Mouse (Mus musculus): ENCODE measurements around the gene Kmt2e. TPM values are rescaled to one million over a fixed set of nuclear protein-coding genes. Genes with fewer than 3 reads are reported as not detected.
"Not testable (repeated sequence)": the region's sequence is repeated elsewhere in the genome, so short reads cannot be mapped to it uniquely, and the experiment has no call there.

Kmt2e gene
- polyA plus RNA-seq, 1 experiment from 2014 or later = 206 TPM

- Histone ChIP-seq H3K27ac (replicated peaks) (no peak overlapping the region), H3K27me3 (no peaks in the 10 kb centered on the region), H3K9me3 (no peaks in the 10 kb centered on the region), H3K4me1 (peaks cover 45% of the 10 kb centered on the region), H3K4me3 (no peak overlapping the region), H3K9ac (replicated peaks) (no peak overlapping the region), H3K36me3 (no peaks in the 10 kb centered on the region), H3K4me2 (replicated peaks) (no peak overlapping the region)
- 91% methylated on average over 3 of the region's 3 CpGs for WGBS
- ATAC-seq (replicated peaks) = no peak
These were observed 5.6 kb downstream of the Kmt2e start for GRCm38 (mm10) chr5:23439857-23440256.

- Histone ChIP-seq H3K9me3 (no peaks in the 10 kb centered on the region), H3K27me3 (no peaks in the 10 kb centered on the region), H3K4me3 (no peak overlapping the region), H3K9ac (replicated peaks) (no peak overlapping the region), H3K4me2 (replicated peaks) (no peak overlapping the region), H3K27ac (replicated peaks) (no peak overlapping the region), H3K4me1 (peaks cover 48% of the 10 kb centered on the region), H3K36me3 (no peaks in the 10 kb centered on the region)
- ATAC-seq (replicated peaks) = no peak
These were observed 6.3 kb downstream of the Kmt2e start for GRCm38 (mm10) chr5:23440572-23440971.

GRCm38 (mm10) chr5:23441916-23442315 is 7.7 kb downstream of the Kmt2e start:
- Histone ChIP-seq H3K27me3 (no peaks in the 10 kb centered on the region), H3K36me3 (no peaks in the 10 kb centered on the region), H3K27ac (replicated peaks) (no peak overlapping the region), H3K9ac (replicated peaks) (no peak overlapping the region), H3K9me3 (no peaks in the 10 kb centered on the region), H3K4me1 (peaks cover 45% of the 10 kb centered on the region), H3K4me3 (no peak overlapping the region), H3K4me2 (replicated peaks) (no peak overlapping the region)
- WGBS = 79% methylated on average over 1 of the region's 1 CpGs
- no peak for ATAC-seq (replicated peaks)

- no peaks in the 10 kb centered on the region for H3K36me3 ChIP-seq
- ATAC-seq (replicated peaks) = no peak
- WGBS = 82% methylated on average over 4 of the region's 4 CpGs
- peaks cover 34% of the 10 kb centered on the region for H3K4me1 ChIP-seq
- no peak overlapping the region for H3K4me3 ChIP-seq
- H3K9ac ChIP-seq (replicated peaks) = no peak overlapping the region
- no peak overlapping the region for H3K27ac ChIP-seq (replicated peaks)
- H3K9me3 ChIP-seq = no peaks in the 10 kb centered on the region
- no peak overlapping the region for H3K4me2 ChIP-seq (replicated peaks)
- no peaks in the 10 kb centered on the region for H3K27me3 ChIP-seq
These were observed 10.2 kb downstream of the Kmt2e start for GRCm38 (mm10) chr5:23444411-23444810.

DNA sequence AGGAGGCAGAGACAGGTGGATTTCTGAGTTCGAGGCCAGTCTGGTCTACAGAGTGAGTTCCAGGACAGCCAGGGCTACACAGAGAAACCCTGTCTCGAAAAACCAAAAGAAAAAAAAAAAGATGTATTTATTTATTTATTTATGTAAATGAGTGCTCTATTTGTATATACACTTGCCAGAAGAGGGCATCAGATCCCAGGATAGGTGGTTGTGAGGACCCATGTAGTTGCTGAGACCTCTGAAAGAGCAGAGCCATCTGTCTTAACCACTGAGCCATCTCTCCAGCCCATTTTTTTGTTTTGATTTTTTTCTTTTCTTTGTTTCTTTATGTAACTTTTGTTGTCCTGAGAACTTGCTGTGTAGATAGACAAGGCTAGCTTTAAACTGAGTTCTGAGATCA is 19.3 kb downstream of the Kmt2e start:
- H3K4me1 ChIP-seq; ATAC-seq (replicated peaks); H3K27me3 ChIP-seq; H3K9me3 ChIP-seq; H3K27ac ChIP-seq (replicated peaks); H3K9ac ChIP-seq (replicated peaks); H3K4me2 ChIP-seq (replicated peaks); H3K4me3 ChIP-seq: not testable (repeated sequence)
- 83% methylated on average over 2 of the region's 2 CpGs for WGBS
- peaks cover 11% of the 10 kb centered on the region for H3K36me3 ChIP-seq

DNA sequence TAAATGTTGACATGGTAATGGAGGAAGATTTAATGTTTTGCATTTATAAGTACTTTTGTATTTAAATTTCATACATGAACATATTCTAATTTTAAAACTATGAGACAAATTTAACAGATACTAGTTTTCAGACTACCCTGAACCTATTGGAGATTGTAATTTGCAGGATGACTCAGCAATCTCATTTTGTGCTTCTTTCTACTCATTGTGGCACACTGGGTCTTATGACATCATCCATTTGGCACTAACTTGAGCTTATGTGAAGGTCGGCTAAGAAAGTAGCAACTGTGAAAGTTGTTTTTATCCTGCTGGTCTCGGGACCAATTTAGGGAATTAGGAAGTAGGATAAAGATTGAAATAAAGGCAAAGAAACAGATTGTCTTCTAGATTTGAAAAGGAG is 27.4 kb downstream of the Kmt2e start:
- Histone ChIP-seq H3K4me2 (replicated peaks) (no peak overlapping the region), H3K36me3 (peaks cover 12% of the 10 kb centered on the region), H3K4me3 (no peak overlapping the region), H3K9me3 (no peaks in the 10 kb centered on the region), H3K9ac (replicated peaks) (no peak overlapping the region), H3K27ac (replicated peaks) (no peak overlapping the region), H3K4me1 (0 out of 2 replicates have a peak, but pooled peaks cover 3% of the 10 kb centered on the region), H3K27me3 (no peaks in the 10 kb centered on the region)
- WGBS = 6% methylated on average over 2 of the region's 2 CpGs
- ATAC-seq (replicated peaks) = no peak

- Histone ChIP-seq H3K36me3 (peaks cover 31% of the 10 kb centered on the region), H3K27me3 (no peaks in the 10 kb centered on the region), H3K27ac (replicated peaks) (no peak overlapping the region), H3K9ac (replicated peaks) (no peak overlapping the region), H3K4me2 (replicated peaks) (no peak overlapping the region), H3K4me3 (no peak overlapping the region), H3K4me1 (0 out of 2 replicates have a peak, but pooled peaks cover 3% of the 10 kb centered on the region), H3K9me3 (no peaks in the 10 kb centered on the region)
- ATAC-seq (replicated peaks) = no peak
- 97% methylated on average over 3 of the region's 3 CpGs for WGBS
These were observed 30.0 kb downstream of the Kmt2e start for GRCm38 (mm10) chr5:23464247-23464646.

DNA sequence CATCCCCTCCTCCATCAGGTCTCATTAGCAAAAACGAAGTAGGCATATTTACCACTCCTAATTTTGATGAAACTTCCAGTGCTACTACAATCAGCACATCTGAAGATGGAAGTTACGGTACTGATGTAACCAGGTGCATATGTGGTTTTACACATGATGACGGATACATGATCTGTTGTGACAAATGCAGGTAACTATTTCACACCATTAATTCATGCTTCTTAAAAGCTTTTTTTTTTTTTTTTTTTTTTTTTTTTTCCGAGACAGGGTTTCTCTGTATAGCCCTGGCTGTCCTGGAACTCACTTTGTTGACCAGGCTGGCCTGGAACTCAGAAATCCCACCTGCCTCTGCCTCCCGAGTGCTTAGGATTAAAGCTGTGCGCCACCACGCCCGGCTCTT is 30.5 kb downstream of the Kmt2e start:
- Histone ChIP-seq H3K36me3 (peaks cover 32% of the 10 kb centered on the region), H3K4me2 (replicated peaks) (no peak overlapping the region), H3K9ac (replicated peaks) (no peak overlapping the region), H3K4me1 (0 out of 2 replicates have a peak, but pooled peaks cover 3% of the 10 kb centered on the region), H3K27me3 (no peaks in the 10 kb centered on the region), H3K9me3 (no peaks in the 10 kb centered on the region), H3K4me3 (no peak overlapping the region), H3K27ac (replicated peaks) (no peak overlapping the region)
- 90% methylated on average over 8 of the region's 8 CpGs for WGBS
- no peak for ATAC-seq (replicated peaks)

DNA sequence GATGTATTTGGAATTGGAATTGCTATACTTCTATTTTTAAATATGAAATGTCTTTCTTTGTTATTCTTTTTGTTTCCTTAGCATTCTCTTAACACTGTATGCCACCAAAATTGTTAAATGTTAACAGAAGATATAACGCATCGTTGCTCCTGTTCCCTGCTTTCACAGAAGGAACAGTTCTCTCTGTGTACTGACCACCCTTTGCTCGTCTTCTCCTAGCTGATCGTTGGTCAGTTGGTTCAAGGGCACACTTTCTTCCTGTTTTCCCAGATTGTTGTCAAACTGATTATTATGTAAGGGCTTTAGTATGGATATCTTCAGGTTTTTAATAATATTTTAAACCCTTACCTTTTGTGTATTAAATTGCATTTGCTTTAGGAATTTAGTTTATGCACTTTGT is 32.3 kb downstream of the Kmt2e start:
- no peak overlapping the region for H3K27ac ChIP-seq (replicated peaks)
- no peak overlapping the region for H3K4me2 ChIP-seq (replicated peaks)
- WGBS = 93% methylated on average over 4 of the region's 4 CpGs
- H3K9me3 ChIP-seq = no peaks in the 10 kb centered on the region
- no peaks in the 10 kb centered on the region for H3K27me3 ChIP-seq
- H3K4me3 ChIP-seq = no peak overlapping the region
- ATAC-seq (replicated peaks) = no peak
- 0 out of 2 replicates have a peak, but pooled peaks cover 3% of the 10 kb centered on the region for H3K4me1 ChIP-seq
- peaks cover 41% of the 10 kb centered on the region for H3K36me3 ChIP-seq
- no peak overlapping the region for H3K9ac ChIP-seq (replicated peaks)

GRCm38 (mm10) chr5:23473098-23473873 is 39.0 kb downstream of the Kmt2e start:
- Histone ChIP-seq H3K36me3 (peaks cover 55% of the 10 kb centered on the region), H3K9ac (replicated peaks) (no peak overlapping the region), H3K4me2 (replicated peaks) (no peak overlapping the region), H3K4me1 (no peaks in the 10 kb centered on the region), H3K27me3 (no peaks in the 10 kb centered on the region), H3K9me3 (no peaks in the 10 kb centered on the region), H3K27ac (replicated peaks) (no peak overlapping the region), H3K4me3 (no peak overlapping the region)
- no peak for ATAC-seq (replicated peaks)
- 74% methylated on average over 6 of the region's 6 CpGs for WGBS

- peaks cover 72% of the 10 kb centered on the region for H3K36me3 ChIP-seq
- H3K9ac ChIP-seq (replicated peaks) = no peak overlapping the region
- no peak overlapping the region for H3K4me3 ChIP-seq
- no peak for ATAC-seq (replicated peaks)
- 92% methylated on average over 7 of the region's 7 CpGs for WGBS
- no peaks in the 10 kb centered on the region for H3K27me3 ChIP-seq
- no peaks in the 10 kb centered on the region for H3K9me3 ChIP-seq
- no peak overlapping the region for H3K27ac ChIP-seq (replicated peaks)
- no peak overlapping the region for H3K4me2 ChIP-seq (replicated peaks)
- no peaks in the 10 kb centered on the region for H3K4me1 ChIP-seq
These were observed 49.6 kb downstream of the Kmt2e start for GRCm38 (mm10) chr5:23483811-23484210.

DNA sequence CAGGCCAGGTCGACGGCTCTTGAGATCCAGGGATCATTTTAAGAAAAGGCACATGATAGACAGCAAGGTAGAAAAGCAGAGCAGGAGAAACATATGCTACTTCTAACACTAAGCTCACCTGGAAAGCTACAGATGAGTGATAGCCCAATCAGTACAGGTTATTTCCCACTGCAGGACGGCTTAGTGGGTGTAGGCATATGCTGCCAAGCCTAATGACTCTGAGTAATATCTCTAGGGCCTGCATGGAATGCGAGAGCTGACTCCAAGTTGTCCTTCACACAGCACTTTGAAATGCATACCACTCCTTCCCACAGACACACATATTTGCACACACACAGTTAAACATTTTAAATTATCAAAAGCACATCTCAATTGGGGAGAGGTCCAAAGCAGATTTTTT is 55.0 kb downstream of the Kmt2e start:
- ATAC-seq (replicated peaks) = no peak
- H3K27me3 ChIP-seq = no peaks in the 10 kb centered on the region
- no peak overlapping the region for H3K4me2 ChIP-seq (replicated peaks)
- H3K36me3 ChIP-seq = peaks cover 77% of the 10 kb centered on the region
- H3K9ac ChIP-seq (replicated peaks) = no peak overlapping the region
- H3K4me1 ChIP-seq = no peaks in the 10 kb centered on the region
- no peak overlapping the region for H3K27ac ChIP-seq (replicated peaks)
- 94% methylated on average over 4 of the region's 4 CpGs for WGBS
- no peak overlapping the region for H3K4me3 ChIP-seq
- H3K9me3 ChIP-seq = no peaks in the 10 kb centered on the region

DNA sequence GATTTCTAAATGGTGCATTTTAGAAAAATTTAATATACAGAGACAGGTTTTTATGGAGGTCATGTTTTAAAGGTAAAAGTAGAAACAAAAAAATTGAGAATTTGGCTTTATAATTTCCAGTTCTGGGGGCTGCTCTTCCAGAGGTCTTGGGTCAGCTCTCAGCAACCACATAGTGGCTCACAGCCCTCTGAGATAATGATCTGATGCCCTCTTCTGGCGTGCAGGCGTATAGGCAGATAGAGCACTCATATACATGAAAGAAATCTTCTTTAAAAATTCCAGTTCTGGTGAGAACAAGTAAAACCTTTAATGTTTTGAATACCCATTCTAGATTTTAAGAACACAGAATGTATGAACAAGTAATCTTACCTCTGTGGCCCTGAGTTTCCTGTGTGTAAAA is 56.6 kb downstream of the Kmt2e start:
- ATAC-seq (replicated peaks) = 0 out of 2 replicates have a peak, but pooled peaks have one; percentile 70
- 42% methylated on average over 2 of the region's 2 CpGs for WGBS
- Histone ChIP-seq H3K27me3 (no peaks in the 10 kb centered on the region), H3K9me3 (no peaks in the 10 kb centered on the region), H3K27ac (replicated peaks) (no peak overlapping the region), H3K4me2 (replicated peaks) (no peak overlapping the region), H3K9ac (replicated peaks) (no peak overlapping the region), H3K36me3 (peaks cover 80% of the 10 kb centered on the region), H3K4me1 (no peaks in the 10 kb centered on the region), H3K4me3 (no peak overlapping the region)
